Mouse (Mus musculus) midbrain, postnatal 0 days (tissue): Measurements from ENCODE around the gene Serpina3b. TPM values are rescaled to one million over a fixed set of nuclear protein-coding genes. Genes with fewer than 3 reads are reported as not detected.

Experiments
- ATAC-seq: fragments of 200-750 bp; cut with Nextera tagmentation; 2 replicates; pipeline ENCODE4 v1.8.0; 2017; ENCODE audit warnings: moderate number of reproducible peaks, mild to moderate bottlenecking, moderate TSS enrichment, moderate library complexity; ENCODE audit not compliant: low FRiP score
- DNase-seq: peaks from one replicate; pipeline ENCODE4 v3.0.0-alpha.2; 2015; ENCODE audit warnings: low spot score
- H3K27ac ChIP-seq: fragments of 300-500 bp; sonication (generic); 2 replicates; pipeline ENCODE4 v1.5.1; 2014; ENCODE audit warnings: low read depth, mild to moderate bottlenecking, low read length, mixed read lengths
- H3K27me3 ChIP-seq: fragments of 300-500 bp; sonication (generic); 2 replicates; pipeline ENCODE4 v1.6.1; 2014; ENCODE audit warnings: low read length, control low read depth, mixed read lengths; ENCODE audit not compliant: insufficient read depth
- H3K36me3 ChIP-seq: fragments of 300-500 bp; sonication (generic); 2 replicates; pipeline ENCODE4 v1.6.1; 2014; ENCODE audit warnings: low read length, control low read depth, mixed read lengths; ENCODE audit not compliant: insufficient read depth
- H3K4me1 ChIP-seq: fragments of 300-500 bp; sonication (generic); 2 replicates; pipeline ENCODE4 v1.6.1; 2014; ENCODE audit warnings: mild to moderate bottlenecking, control low read depth, antibody characterized with exemption, low read length, mixed read lengths; ENCODE audit not compliant: insufficient read depth
- H3K4me2 ChIP-seq: fragments of 300-500 bp; sonication (generic); 2 replicates; pipeline ENCODE4 v1.6.1; 2014; ENCODE audit warnings: low read depth, mild to moderate bottlenecking, low read length, mixed read lengths; ENCODE audit not compliant: poor library complexity, severe bottlenecking
- H3K4me3 ChIP-seq: fragments of 300-500 bp; sonication (generic); 2 replicates; pipeline ENCODE4 v1.5.1; 2014; ENCODE audit warnings: low read depth, mild to moderate bottlenecking, low read length, moderate library complexity
- H3K9ac ChIP-seq: fragments of 300-500 bp; sonication (generic); replicated peaks from 2 replicates; pipeline ENCODE4 v1.6.1; 2014; ENCODE audit warnings: mild to moderate bottlenecking, low read length, moderate library complexity, mixed read lengths; ENCODE audit not compliant: poor library complexity, severe bottlenecking
- H3K9me3 ChIP-seq: fragments of 300-500 bp; sonication (generic); 2 replicates; pipeline ENCODE4 v1.6.1; 2016; ENCODE audit warnings: low read length, control low read depth
- CTCF ChIP-seq: IDR thresholded peaks from 2 replicates; pipeline ENCODE4 v1.5.1; 2016; ENCODE audit warnings: antibody characterized with exemption, mild to moderate bottlenecking
- WGBS: fragments of 180-500 bp; shearing (Covaris S2); extraction: QIAGEN DNeasy Blood & Tissue Kit; methylation state at CpG from one replicate; pipeline ENCODE4 v1.1.7; 2014; 5-methylcytosine and 5-hydroxymethylcytosine counted together
- polyA plus RNA-seq: library from polyadenylated mRNA; unstranded; fragments of >200 nt; fragmentation: Nextera tagmentation; extraction: Ambion mirVana; gene quantifications from 2 replicates; pipeline ENCODE4 v1.2.1, GENCODE M21; 2015
- total RNA-seq: library from RNA; depleted of rRNA; stranded (reverse); fragments of >200 nt; gene quantifications from 2 replicates; pipeline ENCODE4 v1.2.3, GENCODE M21; 2014

Serpina3b gene
- total and polyA plus RNA-seq, 2 experiments from 2014 or later, result not detected

GRCm38 (mm10) chr12:104145571-104145970, 17.8 kb downstream of the Serpina3b start:
- TF ChIP-seq CTCF, result no peak
- Histone ChIP-seq H3K27ac (no peak overlapping the region), H3K9me3 (no peaks in the 10 kb centered on the region), H3K27me3 (no peaks in the 10 kb centered on the region), H3K36me3 (no peaks in the 10 kb centered on the region), H3K4me3 (no peak overlapping the region), H3K4me2 (no peak overlapping the region), H3K9ac (no peak overlapping the region), H3K4me1 (no peaks in the 10 kb centered on the region)
- DNase-seq (no peak), ATAC-seq (no peak)
- WGBS, result 82% methylated on average over 2 of the region's 2 CpGs

DNA sequence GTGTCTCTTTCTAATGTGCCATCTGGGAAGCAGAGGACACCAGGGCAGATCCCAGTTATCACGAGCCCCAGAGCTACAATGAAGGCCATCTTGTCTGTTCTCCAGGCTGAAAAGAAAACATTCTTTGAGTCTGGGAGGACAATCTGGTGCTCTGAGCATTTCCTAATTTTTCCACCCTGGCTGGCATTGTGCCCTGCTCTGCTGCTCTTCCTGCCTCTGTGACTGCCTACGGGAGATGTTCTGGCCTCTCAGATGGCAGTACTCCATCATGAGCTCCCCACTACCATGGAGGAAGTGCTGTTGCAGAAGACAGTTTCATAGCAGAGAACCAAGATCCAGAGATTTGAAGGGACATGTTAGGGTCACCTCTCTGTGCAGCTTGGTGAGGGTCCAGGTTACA, 24.2 kb downstream of the Serpina3b start:
- 81% methylated on average over 2 of the region's 2 CpGs for WGBS

GRCm38 (mm10) chr12:104153041-104153645, 25.3 kb downstream of the Serpina3b start:
- TF ChIP-seq CTCF, result no peak
- Histone ChIP-seq H3K36me3 (no peaks in the 10 kb centered on the region), H3K27me3 (no peaks in the 10 kb centered on the region), H3K9me3 (no peaks in the 10 kb centered on the region), H3K4me3 (no peak overlapping the region), H3K9ac (no peak overlapping the region), H3K4me1 (no peaks in the 10 kb centered on the region), H3K27ac (no peak overlapping the region), H3K4me2 (no peak overlapping the region)
- no peak for ATAC-seq
- WGBS, result 77% methylated on average over 3 of the region's 3 CpGs
- no peak for DNase-seq

More for the DNA sequence above, 24.2 kb downstream of the Serpina3b start:
- H3K36me3 ChIP-seq, result no peaks in the 10 kb centered on the region
- H3K4me3 ChIP-seq, result no peak overlapping the region
- no peaks in the 10 kb centered on the region for H3K4me1 ChIP-seq
- H3K27ac ChIP-seq, result no peak overlapping the region
- DNase-seq (no peak), ATAC-seq (no peak)
- no peaks in the 10 kb centered on the region for H3K9me3 ChIP-seq
- no peaks in the 10 kb centered on the region for H3K27me3 ChIP-seq
- no peak for TF ChIP-seq CTCF
- no peak overlapping the region for H3K9ac ChIP-seq
- no peak overlapping the region for H3K4me2 ChIP-seq

- H3K4me2 ChIP-seq, result no peak within 1 kb of the TSS
- H3K9me3 ChIP-seq, result no peaks in the 10 kb centered on the region
- H3K4me1 ChIP-seq, result no peaks in the 10 kb centered on the region
- WGBS, result 91% methylated on average over 2 of the region's 2 CpGs
- DNase-seq (no peak), ATAC-seq (no peak)
- no peak within 1 kb of the TSS for H3K27ac ChIP-seq
- no peaks in the 10 kb centered on the region for H3K36me3 ChIP-seq
- no peak within 1 kb of the TSS for H3K9ac ChIP-seq
- no peaks in the 10 kb centered on the region for H3K27me3 ChIP-seq
- no peak for TF ChIP-seq CTCF
- no peak within 1 kb of the TSS for H3K4me3 ChIP-seq
Measured at GRCm38 (mm10) chr12:104153656-104154055, 25.9 kb downstream of the Serpina3b start, which contains the start of gene Serpina3c. Gene Serpina3c (minus strand): TSS chr12:104153870.

DNA sequence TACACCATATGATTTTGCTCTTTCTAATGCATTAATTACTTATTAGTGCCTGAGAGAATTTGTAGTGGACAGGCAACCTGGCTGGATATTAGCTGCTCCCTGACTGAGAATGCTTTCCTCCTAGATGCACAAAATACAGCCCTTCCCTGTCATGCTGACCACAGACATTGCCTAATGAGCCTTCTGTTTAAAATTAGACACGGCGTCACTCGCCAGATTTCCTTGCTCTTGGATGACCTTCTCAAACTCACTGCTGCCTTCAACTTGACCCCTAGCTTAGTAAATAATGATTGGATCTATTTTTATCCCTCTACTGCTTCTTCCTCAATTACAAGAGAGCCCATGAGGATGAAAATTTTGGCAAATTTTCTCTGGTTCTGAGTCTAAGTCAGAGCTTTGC, 47.0 kb downstream of the Serpina3b start:
- 83% methylated on average over 3 of the region's 3 CpGs for WGBS

GRCm38 (mm10) chr12:104175636-104176035, 47.8 kb downstream of the Serpina3b start:
- Histone ChIP-seq H3K9ac (no peak overlapping the region), H3K9me3 (no peaks in the 10 kb centered on the region), H3K4me2 (no peak overlapping the region), H3K4me1 (no peaks in the 10 kb centered on the region), H3K4me3 (no peak overlapping the region), H3K36me3 (no peaks in the 10 kb centered on the region), H3K27me3 (no peaks in the 10 kb centered on the region), H3K27ac (no peak overlapping the region)
- 75% methylated on average over 3 of the region's 3 CpGs for WGBS
- ATAC-seq (no peak), DNase-seq (no peak)
- no peak for TF ChIP-seq CTCF

More for the DNA sequence above, 47.0 kb downstream of the Serpina3b start:
- no peaks in the 10 kb centered on the region for H3K4me1 ChIP-seq
- H3K4me2 ChIP-seq, result no peak overlapping the region
- DNase-seq, result no peak
- H3K27me3 ChIP-seq, result no peaks in the 10 kb centered on the region
- H3K4me3 ChIP-seq, result no peak overlapping the region
- H3K9ac ChIP-seq, result no peak overlapping the region
- TF ChIP-seq CTCF, result no peak
- H3K27ac ChIP-seq, result no peak overlapping the region
- H3K9me3 ChIP-seq, result no peaks in the 10 kb centered on the region
- ATAC-seq, result no peak
- H3K36me3 ChIP-seq, result no peaks in the 10 kb centered on the region
